Mouse (Mus musculus): ENCODE results near the gene Lefty1. TPM values are rescaled to one million over a fixed set of nuclear protein-coding genes. Genes with fewer than 3 reads are reported as not detected.

Gene Lefty1
- total and polyA plus RNA-seq, 2 experiments from 2014 or later = 0.29 TPM; not detected in 1

- peak; percentile 98 for TF ChIP-seq CTCF (IDR thresholded peaks at IDR 0.05; ENCODE audit: low read depth)
- H3K27ac ChIP-seq = no peak overlapping the region
- no peaks in the 10 kb centered on the region for H3K9me3 ChIP-seq (ENCODE audit: low read length)
- ATAC-seq = peak; percentile 74
- H3K36me3 ChIP-seq (ENCODE audit: insufficient read depth, low read length) = no peaks in the 10 kb centered on the region
- H3K4me1 ChIP-seq (ENCODE audit: insufficient read depth, low read length) = no peaks in the 10 kb centered on the region
- H3K4me3 ChIP-seq (ENCODE audit: low read length) = no peak overlapping the region
- H3K9ac ChIP-seq (replicated peaks; ENCODE audit: low read length) = no peak overlapping the region
- DNase-seq (ENCODE audit: low spot score) = peak; percentile 86
- 3% methylated on average over 9 of the region's 9 CpGs for WGBS
- no peaks in the 10 kb centered on the region for H3K27me3 ChIP-seq (ENCODE audit: insufficient read depth, low read length)
- 0 out of 2 replicates have a peak overlapping the region, but pooled peaks have one; percentile 29 for H3K4me2 ChIP-seq (ENCODE audit: low read depth, low read length)
These were observed 52.9 kb downstream of the Lefty1 start for GRCm38 (mm10) chr1:180987759-180988158.

Other genes with a start within 250 kb of the Lefty1 start
- gene Mixl1, start 238.0 kb upstream of the Lefty1 start, total RNA-seq (2014; rRNA removed) = not detected in 2 replicates
- gene Mixl1, start 238.0 kb upstream of the Lefty1 start, polyA plus RNA-seq (2015; fragmentation: Nextera tagmentation; extraction: Ambion mirVana) = not detected in 2 replicates
- 28.3 and 32.6 TPM in 2 replicates for gene Acbd3, start 209.0 kb upstream of the Lefty1 start, total RNA-seq (2014; rRNA removed)
- gene Acbd3, start 209.0 kb upstream of the Lefty1 start, polyA plus RNA-seq (2015; fragmentation: Nextera tagmentation; extraction: Ambion mirVana) = 18.4 and 19.2 TPM in 2 replicates
- 1,143 and 1,334 TPM in 2 replicates for gene H3f3a, start 121.1 kb upstream of the Lefty1 start, total RNA-seq (2014; rRNA removed)
- 1,977 and 1,992 TPM in 2 replicates for gene H3f3a, start 121.1 kb upstream of the Lefty1 start, polyA plus RNA-seq (2015; fragmentation: Nextera tagmentation; extraction: Ambion mirVana)
- gene Sde2, start 83.9 kb upstream of the Lefty1 start, total RNA-seq (2014; rRNA removed) = 11.1 and 13.1 TPM in 2 replicates
- 21.4 and 21.7 TPM in 2 replicates for gene Sde2, start 83.9 kb upstream of the Lefty1 start, polyA plus RNA-seq (2015; fragmentation: Nextera tagmentation; extraction: Ambion mirVana)
- 11.3 and 15.3 TPM in 2 replicates for gene Lefty2, start 41.9 kb upstream of the Lefty1 start, total RNA-seq (2014; rRNA removed)
- 6.8 and 7.1 TPM in 2 replicates for gene Lefty2, start 41.9 kb upstream of the Lefty1 start, polyA plus RNA-seq (2015; fragmentation: Nextera tagmentation; extraction: Ambion mirVana)
- gene Pycr2, start 30.7 kb upstream of the Lefty1 start, total RNA-seq (2014; rRNA removed) = 70.2 and 76.1 TPM in 2 replicates
- gene Pycr2, start 30.7 kb upstream of the Lefty1 start, polyA plus RNA-seq (2015; fragmentation: Nextera tagmentation; extraction: Ambion mirVana) = 63.4 and 64.7 TPM in 2 replicates
- gene Tmem63a, start 7.3 kb downstream of the Lefty1 start, total RNA-seq (2014; rRNA removed) = 2.9 and 5.4 TPM in 2 replicates
- gene Tmem63a, start 7.3 kb downstream of the Lefty1 start, polyA plus RNA-seq (2015; fragmentation: Nextera tagmentation; extraction: Ambion mirVana) = 2.5 and 3.0 TPM in 2 replicates
- gene Ephx1, start 85.9 kb downstream of the Lefty1 start, total RNA-seq (2014; rRNA removed) = 8.9 and 15.2 TPM in 2 replicates
- gene Ephx1, start 85.9 kb downstream of the Lefty1 start, polyA plus RNA-seq (2015; fragmentation: Nextera tagmentation; extraction: Ambion mirVana) = 13.3 and 15.8 TPM in 2 replicates
- not detected in 2 replicates for gene 9130409I23Rik, start 116.2 kb downstream of the Lefty1 start, total RNA-seq (2014; rRNA removed)
- gene 9130409I23Rik, start 116.2 kb downstream of the Lefty1 start, polyA plus RNA-seq (2015; fragmentation: Nextera tagmentation; extraction: Ambion mirVana) = not detected in 2 replicates
- 18.5 and 24.7 TPM in 2 replicates for gene Nvl, start 209.2 kb downstream of the Lefty1 start, total RNA-seq (2014; rRNA removed)
- 26.8 and 27.1 TPM in 2 replicates for gene Nvl, start 209.2 kb downstream of the Lefty1 start, polyA plus RNA-seq (2015; fragmentation: Nextera tagmentation; extraction: Ambion mirVana)
- 10.8 and 12.9 TPM in 2 replicates for gene Cnih4, start 209.7 kb downstream of the Lefty1 start, total RNA-seq (2014; rRNA removed)
- 59.9 and 61.3 TPM in 2 replicates for gene Cnih4, start 209.7 kb downstream of the Lefty1 start, polyA plus RNA-seq (2015; fragmentation: Nextera tagmentation; extraction: Ambion mirVana)